14 mouse cellular contexts compared by ENCODE assay signal in genomic region chr4:128998401-128998800, GRCm38 (mm10). TPM values are rescaled to one million over a fixed set of nuclear protein-coding genes. Genes with fewer than 3 reads are reported as not detected.
"Had no signal": no experiment of that assay in that cellular context is flagged by ENCODE, and none has a peak within 500 bp of the region (broad histone marks: within the 10 kb centered on the region; RNA-seq: fewer than 3 reads in every experiment).

No protein-coding gene starts in this region.

- H3K27me3 ChIP-seq: intestine, embryonic 15.5 days; limb, embryonic 13.5 days; liver, embryonic 13.5 days; lung, embryonic 15.5 days; midbrain, embryonic 13.5 days; neural tube, embryonic 12.5 days had no signal

- ATAC-seq: intestine, embryonic 15.5 days; liver, postnatal 0 days; midbrain, embryonic 13.5 days had no signal

- H3K4me3 ChIP-seq: intestine, embryonic 15.5 days; left cerebral cortex, adult 2 months; limb, embryonic 13.5 days; liver, embryonic 13.5 days; lung, embryonic 15.5 days; midbrain, embryonic 13.5 days; neural tube, embryonic 12.5 days had no signal

- DNase-seq: kidney, adult 9 months; kidney, postnatal 14 days; liver, embryonic 13.5 days; liver, postnatal 0 days; lung, postnatal 36 days; thymus, adult 2 months; thymus, postnatal 25 days had no signal

- H3K4me2 ChIP-seq: limb, embryonic 13.5 days; liver, embryonic 13.5 days; lung, embryonic 15.5 days; midbrain, embryonic 13.5 days; neural tube, embryonic 12.5 days had no signal

- H3K9ac ChIP-seq: intestine, embryonic 15.5 days; limb, embryonic 13.5 days; liver, embryonic 13.5 days; liver, postnatal 0 days; lung, embryonic 15.5 days; midbrain, embryonic 13.5 days; neural tube, embryonic 12.5 days had no signal

- H3K9me3 ChIP-seq: intestine, embryonic 15.5 days; limb, embryonic 13.5 days; liver, embryonic 13.5 days; lung, embryonic 15.5 days; midbrain, embryonic 13.5 days; neural tube, embryonic 12.5 days had no signal

- H3K27ac ChIP-seq: intestine, embryonic 15.5 days; left cerebral cortex, adult 2 months; limb, embryonic 13.5 days; liver, embryonic 13.5 days; midbrain, embryonic 13.5 days; neural tube, embryonic 12.5 days had no signal

RNA-seq across cellular contexts. Expression of gene Azin2, which starts 36.2 kb away (rescaled TPM):
- total RNA-seq: neutrophil, adult 5-6 weeks had no signal
